In the genomic region with DNA sequence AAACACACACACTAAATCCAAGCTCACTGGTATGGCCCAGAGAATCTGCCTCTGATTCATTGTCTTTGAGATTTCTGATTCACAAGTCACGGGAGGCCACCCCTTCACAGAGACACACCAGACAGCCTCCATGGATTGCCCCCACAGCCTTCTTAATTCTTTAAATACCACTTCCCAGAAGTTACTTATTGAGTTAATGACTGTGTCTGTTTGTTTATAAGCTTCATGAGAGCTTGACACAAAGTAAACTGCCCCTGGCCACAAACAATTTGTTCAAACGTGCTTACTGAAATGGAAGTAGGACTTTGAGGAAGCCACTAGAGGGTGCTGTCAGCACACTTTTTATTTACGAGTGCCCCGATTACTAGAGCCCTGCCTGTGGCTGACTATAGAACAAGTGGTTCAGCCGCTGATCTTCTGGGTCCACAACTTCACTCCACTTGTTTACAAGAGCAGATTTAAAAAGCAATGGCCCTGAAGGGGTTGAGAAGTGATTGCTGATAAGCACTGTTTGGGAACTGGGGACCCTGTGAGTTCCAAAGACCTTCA, we compare ENCODE assay signal across 8 mouse cellular contexts.
DNase-seq lines count a peak whose midpoint lies in the region; ATAC-seq lines count a peak whose summit lies in the region.

No protein-coding gene starts in this region.

- H3K36me3 ChIP-seq in kidney, embryonic 15.5 days = no peaks in the 10 kb centered on the region
- no peaks in the 10 kb centered on the region for H3K36me3 ChIP-seq in limb, embryonic 13.5 days
- no peaks in the 10 kb centered on the region for H3K36me3 ChIP-seq in stomach, embryonic 14.5 days (ENCODE audit: control insufficient read depth, insufficient read depth, low read length)

- WGBS in kidney, embryonic 15.5 days = 11% methylated on average over 5 of the region's 5 CpGs
- 14% methylated on average over 5 of the region's 5 CpGs for WGBS in limb, embryonic 13.5 days
- 12% methylated on average over 5 of the region's 5 CpGs for WGBS in stomach, embryonic 14.5 days

- no peak for ATAC-seq in kidney, embryonic 15.5 days (replicated peaks; ENCODE audit: low FRiP score)
- peak; percentile 69 for ATAC-seq in limb, embryonic 13.5 days (ENCODE audit: low FRiP score, low read depth)
- ATAC-seq in stomach, embryonic 14.5 days (ENCODE audit: insufficient number of reproducible peaks, insufficient read depth, low FRiP score, low read depth) = peak; percentile 23; the same call in 1 of the 2 replicates

- no peak overlapping the region for H3K4me2 ChIP-seq in kidney, embryonic 15.5 days
- no peak overlapping the region for H3K4me2 ChIP-seq in limb, embryonic 13.5 days (replicated peaks)
- no peak overlapping the region for H3K4me2 ChIP-seq in stomach, embryonic 14.5 days (replicated peaks; ENCODE audit: low read depth, low read length)

- H3K9me3 ChIP-seq in kidney, embryonic 15.5 days (replicated peaks) = no peaks in the 10 kb centered on the region
- 0 out of 2 replicates have a peak, but pooled peaks cover 11% of the 10 kb centered on the region for H3K9me3 ChIP-seq in limb, embryonic 13.5 days
- H3K9me3 ChIP-seq in stomach, embryonic 14.5 days (ENCODE audit: control insufficient read depth, low read depth, low read length) = no peaks in the 10 kb centered on the region

- peak; percentile 59 for DNase-seq in kidney, adult 11 months
- peak; percentile 65 for DNase-seq in cerebellum, adult 9-11 months
- DNase-seq in frontal cortex, postnatal 36 days (ENCODE audit: low spot score in 2 of 2) = peak; percentile 65 to 81
- peak; percentile 71 to 72 for DNase-seq in kidney, adult 8-10 months
- DNase-seq in natural killer cell, adult 2 months (ENCODE audit: low spot score in 2 of 2) = peak; percentile 33 to 66

- H3K4me1 ChIP-seq in kidney, embryonic 15.5 days = no peaks in the 10 kb centered on the region
- H3K4me1 ChIP-seq in limb, embryonic 13.5 days = 0 out of 2 replicates have a peak, but pooled peaks cover 5% of the 10 kb centered on the region
- no peaks in the 10 kb centered on the region for H3K4me1 ChIP-seq in stomach, embryonic 14.5 days (ENCODE audit: control insufficient read depth, insufficient read depth, low read length)

- H3K27ac ChIP-seq in kidney, embryonic 15.5 days = no peak overlapping the region
- H3K27ac ChIP-seq in limb, embryonic 13.5 days = no peak overlapping the region
- H3K27ac ChIP-seq in stomach, embryonic 14.5 days (ENCODE audit: low read length) = no peak overlapping the region

- H3K4me3 ChIP-seq in kidney, embryonic 15.5 days (replicated peaks) = no peak overlapping the region
- H3K4me3 ChIP-seq in limb, embryonic 13.5 days = no peak overlapping the region
- no peak overlapping the region for H3K4me3 ChIP-seq in stomach, embryonic 14.5 days (ENCODE audit: low read depth, low read length)

- no peaks in the 10 kb centered on the region for H3K27me3 ChIP-seq in kidney, embryonic 15.5 days
- H3K27me3 ChIP-seq in limb, embryonic 13.5 days = no peaks in the 10 kb centered on the region
- no peaks in the 10 kb centered on the region for H3K27me3 ChIP-seq in stomach, embryonic 14.5 days (ENCODE audit: control insufficient read depth, insufficient read depth, low read length)

- H3K9ac ChIP-seq in kidney, embryonic 15.5 days = no peak overlapping the region
- H3K9ac ChIP-seq in limb, embryonic 13.5 days = no peak overlapping the region
- H3K9ac ChIP-seq in stomach, embryonic 14.5 days (replicated peaks; ENCODE audit: low read depth, low read length) = no peak overlapping the region
